In the genomic region with DNA sequence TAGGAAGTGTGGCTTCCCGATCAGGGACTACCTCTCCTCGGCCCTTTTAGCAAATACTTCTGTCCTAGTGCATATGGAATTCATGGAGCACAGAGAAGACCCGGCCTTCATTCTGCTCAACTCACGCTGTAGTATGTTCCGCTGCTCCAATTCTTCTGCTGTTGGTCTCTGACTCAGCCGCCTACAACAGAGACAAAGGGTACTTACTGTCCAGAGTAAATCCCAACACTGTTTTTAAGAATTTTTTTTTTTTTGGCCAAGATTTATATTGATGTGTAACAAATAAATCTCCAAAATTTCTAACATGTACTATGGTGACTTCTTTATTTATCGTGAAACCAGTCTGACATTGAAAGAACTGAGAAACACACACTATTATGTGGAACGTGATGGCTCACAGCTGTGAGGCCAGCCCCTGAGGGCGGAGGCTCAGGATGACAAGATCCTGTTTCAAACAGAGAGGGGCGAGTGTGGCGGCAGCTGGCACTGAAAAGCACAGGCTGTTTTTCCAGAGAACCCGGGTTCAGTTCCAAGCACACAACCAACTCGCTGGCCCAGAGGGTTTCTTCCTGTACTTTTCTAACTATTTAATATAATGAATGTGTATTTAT, we compare ENCODE assay signal across 22 mouse cellular contexts. TPM values are rescaled to one million over a fixed set of nuclear protein-coding genes. Genes with fewer than 3 reads are reported as not detected.
A peak's percentile ranks its signal among the peaks of the same experiment; 100 is the strongest.
DNase-seq lines count a peak whose midpoint lies in the region; ATAC-seq and TF ChIP-seq lines count a peak whose summit lies in the region.
"Had no signal": no experiment of that assay in that cellular context is flagged by ENCODE, and none has a peak within 500 bp of the region (broad histone marks: within the 10 kb centered on the region; RNA-seq: fewer than 3 reads in every experiment).

No protein-coding gene starts in this region.

- peaks cover 74% of the 10 kb centered on the region for H3K36me3 ChIP-seq in lung, embryonic 15.5 days
- H3K36me3 ChIP-seq in myocyte (ENCODE audit: control insufficient read depth, insufficient read depth), result peaks cover 79% of the 10 kb centered on the region

- TF ChIP-seq CTCF in gastrocnemius, adult 2 months (IDR thresholded peaks at IDR 0.05), result no peak
- no peak for TF ChIP-seq CTCF in layer of hippocampus, adult 2 months (conservative IDR thresholded peaks at IDR 0.05)

- TF ChIP-seq POLR2A in myocyte (IDR thresholded peaks at IDR 0.05; ENCODE audit: insufficient read length, low read depth), result no peak

- H3K4me3 ChIP-seq in gastrocnemius, adult 2 months, result no peak overlapping the region
- H3K4me3 ChIP-seq in layer of hippocampus, adult 2 months, result no peak overlapping the region
- no peak overlapping the region for H3K4me3 ChIP-seq in lung, embryonic 15.5 days
- no peak overlapping the region for H3K4me3 ChIP-seq in myocyte
- H3K4me3 ChIP-seq: embryonic facial prominence, embryonic 15.5 days; forebrain, embryonic 10.5 days; heart, embryonic 10.5 days; left cerebral cortex, adult 2 months; limb, embryonic 12.5 days; liver, embryonic 13.5 days; neural tube, embryonic 12.5 days had no signal

- whole genome bisulfite sequencing in lung, embryonic 15.5 days, result 43% methylated on average over 13 of the region's 13 CpGs

- intact Hi-C loops in gastrocnemius, adult 2 months (cut with DNase I), result loop anchor here (5.0 kb wide), 1 partner anchor 42 kb away; no protein-coding TSS in a partner anchor
- intact Hi-C loops in left cerebral cortex, postnatal 36 days (cut with DNase I), result no loop called here

- H3K4me1 ChIP-seq in lung, embryonic 15.5 days, result peaks cover 7% of the 10 kb centered on the region
- H3K4me1 ChIP-seq: embryonic facial prominence, embryonic 15.5 days; forebrain, embryonic 10.5 days; heart, embryonic 10.5 days; limb, embryonic 12.5 days; liver, embryonic 13.5 days; neural tube, embryonic 12.5 days had no signal

- H3K79me2 ChIP-seq in myocyte (ENCODE audit: control insufficient read depth, insufficient read depth), result no peaks in the 10 kb centered on the region

- peak overlapping the region; percentile 31 for H3K27ac ChIP-seq in gastrocnemius, adult 2 months
- peak overlapping the region; percentile 28; the same call in 1 of the 2 replicates for H3K27ac ChIP-seq in layer of hippocampus, adult 2 months
- H3K27ac ChIP-seq in lung, embryonic 15.5 days, result peak overlapping the region; percentile 84
- H3K27ac ChIP-seq: embryonic facial prominence, embryonic 15.5 days; forebrain, embryonic 10.5 days; heart, embryonic 10.5 days; hindbrain, embryonic 14.5 days; left cerebral cortex, adult 2 months; limb, embryonic 12.5 days; liver, embryonic 13.5 days; neural tube, embryonic 12.5 days had no signal

- H3K4me2 ChIP-seq in lung, embryonic 15.5 days, result 0 out of 2 replicates have a peak overlapping the region, but pooled peaks have one; percentile 6
- H3K4me2 ChIP-seq in myocyte (ENCODE audit: low read depth), result no peak overlapping the region
- H3K4me2 ChIP-seq: embryonic facial prominence, embryonic 15.5 days; hindbrain, embryonic 14.5 days; limb, embryonic 12.5 days; liver, embryonic 13.5 days; neural tube, embryonic 12.5 days had no signal

- no peak overlapping the region for H3K9ac ChIP-seq in lung, embryonic 15.5 days
- H3K9ac ChIP-seq: embryonic facial prominence, embryonic 15.5 days; hindbrain, embryonic 14.5 days; limb, embryonic 12.5 days; liver, embryonic 13.5 days; neural tube, embryonic 12.5 days had no signal

- no peaks in the 10 kb centered on the region for H3K9me3 ChIP-seq in lung, embryonic 15.5 days
- H3K9me3 ChIP-seq: embryonic facial prominence, embryonic 15.5 days; forebrain, embryonic 10.5 days; heart, embryonic 10.5 days; limb, embryonic 12.5 days; liver, embryonic 13.5 days; neural tube, embryonic 12.5 days had no signal

- no peak for DNase-seq in gastrocnemius, adult 2 months
- DNase-seq in gastrocnemius, postnatal 4 days (ENCODE audit: low spot score in 2 of 2), result no peak
- DNase-seq in layer of hippocampus, adult 2 months (ENCODE audit: low spot score in 2 of 2), result no peak
- DNase-seq in layer of hippocampus, adult 9-10 months (ENCODE audit: low spot score), result no peak
- DNase-seq in left cerebral cortex, postnatal 36 days (ENCODE audit: low spot score in 2 of 2), result no peak
- no peak for DNase-seq in right cerebral cortex, postnatal 14 days
- DNase-seq: adrenal gland, adult 2 months; cerebellum, postnatal 36 days; gastrocnemius, postnatal 14 days; liver, embryonic 13.5 days; right cerebral cortex, postnatal 4 days; thymus, postnatal 25 days had no signal

- ATAC-seq in lung, embryonic 15.5 days (ENCODE audit: borderline replicate concordance, extremely low read depth, low FRiP score, low TSS enrichment), result peak; percentile 90; the same call in 1 of the 2 replicates
- ATAC-seq: intestine, postnatal 0 days had no signal

- H3K27me3 ChIP-seq in lung, embryonic 15.5 days, result no peaks in the 10 kb centered on the region
- no peaks in the 10 kb centered on the region for H3K27me3 ChIP-seq in myocyte (ENCODE audit: control insufficient read depth, insufficient read depth, insufficient read length)
- H3K27me3 ChIP-seq: embryonic facial prominence, embryonic 15.5 days; limb, embryonic 12.5 days; liver, embryonic 13.5 days; neural tube, embryonic 12.5 days had no signal

- no peak overlapping the region for H3ac ChIP-seq in myocyte (ENCODE audit: control insufficient read depth, insufficient read length)

TF ChIP-seq in myocyte, 11 proteins besides CTCF, POLR2A, EP300 and RAD21:
- TF ChIP-seq TCF12 (IDR thresholded peaks at IDR 0.05; ENCODE audit: insufficient read depth, poor library complexity, severe bottlenecking) (peak; percentile 4), POLR2AphosphoS2 (IDR thresholded peaks at IDR 0.05; ENCODE audit: insufficient read length, low read depth) (no peak), MYOD1 (IDR thresholded peaks at IDR 0.05; ENCODE audit: control insufficient read depth in 1 of 3, insufficient read length in 2 of 3, low read depth in 2 of 3) (peak in 2 of 3 experiments; percentile 34 to 58), MYOG (IDR thresholded peaks at IDR 0.05; ENCODE audit: control insufficient read depth in 1 of 3, insufficient read depth in 1 of 3, insufficient read length in 2 of 3, low read depth in 2 of 3) (peak in 1 of 3 experiments; percentile 76)
TF ChIP-seq in myocyte: peak in this region for 3.

RNA-seq across cellular contexts. Expression of a gene that starts 12.2 kb away (rescaled TPM):
- total RNA-seq in gastrocnemius, adult 2 months (2021), result 1 to 10 TPM; 7.7 to 7.8 TPM
- 10 to 100 TPM; 25.3 to 27.7 TPM for total RNA-seq in gastrocnemius, postnatal 4 days (2021)
- total RNA-seq in layer of hippocampus, adult 2 months (2021), result 10 to 100 TPM; 12.8 to 13.6 TPM
- 89.2 and 92.6 TPM in 2 replicates for polyA plus RNA-seq in lung, embryonic 15.5 days (2015; fragmentation: Nextera tagmentation; extraction: Ambion mirVana)
- polyA plus RNA-seq in myocyte (2012; fragmentation: generic; extraction: Trizol), result 33.2 TPM
- 10 to 100 TPM in 1 of 2 experiments, 1 to 10 TPM in 1; 9.7 to 12.3 TPM for total RNA-seq in left cerebral cortex, postnatal 36 days (2021)

RNA-seq across cellular contexts. Expression of a gene that starts 36.2 kb away (rescaled TPM):
- 10 to 100 TPM; 10.4 to 11.7 TPM for total RNA-seq in gastrocnemius, adult 2 months (2021)
- 10 to 100 TPM; 25.0 to 26.6 TPM for total RNA-seq in gastrocnemius, postnatal 4 days (2021)
- 10 to 100 TPM; 20.7 to 26.0 TPM for total RNA-seq in layer of hippocampus, adult 2 months (2021)
- 67.2 and 75.0 TPM in 2 replicates for polyA plus RNA-seq in lung, embryonic 15.5 days (2015; fragmentation: Nextera tagmentation; extraction: Ambion mirVana)
- polyA plus RNA-seq in myocyte (2012; fragmentation: generic; extraction: Trizol), result 51.6 TPM
- 10 to 100 TPM; 21.5 to 24.8 TPM for total RNA-seq in left cerebral cortex, postnatal 36 days (2021)

RNA-seq across cellular contexts. Expression of a gene that starts 56.7 kb away (rescaled TPM):
- 10 to 100 TPM; 14.6 to 15.6 TPM for total RNA-seq in gastrocnemius, adult 2 months (2021)
- 10 to 100 TPM; 25.3 to 25.9 TPM for total RNA-seq in gastrocnemius, postnatal 4 days (2021)
- 10 to 100 TPM; 10.6 to 11.4 TPM for total RNA-seq in layer of hippocampus, adult 2 months (2021)
- polyA plus RNA-seq in lung, embryonic 15.5 days (2015; fragmentation: Nextera tagmentation; extraction: Ambion mirVana), result 17.6 and 18.7 TPM in 2 replicates
- polyA plus RNA-seq in myocyte (2012; fragmentation: generic; extraction: Trizol), result 15.8 TPM
- 10 to 100 TPM; 12.7 to 13.4 TPM for total RNA-seq in left cerebral cortex, postnatal 36 days (2021)

Comparison
In these comparisons a context has a peak if more than half of its experiments do, and no peak if none do; other contexts are left out.
1. H3K27ac ChIP-seq: peak in every context shown above with its lines; median percentile 84 in lung, embryonic 15.5 days; 31 in gastrocnemius, adult 2 months; 28 in layer of hippocampus, adult 2 months.